Mouse (Mus musculus) C2C12 (cell line): ENCODE data around the gene Herpud2. TPM values are rescaled to one million over a fixed set of nuclear protein-coding genes. Genes with fewer than 3 reads are reported as not detected.
A peak's percentile ranks its signal among the peaks of the same experiment; 100 is the strongest.

Source experiments
- H3K27me3 ChIP-seq: one replicate; pipeline ENCODE4 v1.6.1; 2011; ENCODE audit not compliant: control insufficient read depth, insufficient read depth, insufficient read length
- H3K36me3 ChIP-seq: one replicate; pipeline ENCODE4 v1.6.1; 2011; ENCODE audit not compliant: control insufficient read depth, insufficient read depth
- H3K4me3 ChIP-seq: one replicate; pipeline ENCODE4 v1.5.1; 2011; ENCODE audit warnings: mild to moderate bottlenecking, control low read depth; ENCODE audit not compliant: poor library complexity, insufficient read depth, severe bottlenecking
- H3K79me2 ChIP-seq: one replicate; pipeline ENCODE4 v1.6.1; 2011; ENCODE audit not compliant: control insufficient read depth, insufficient read depth
- H3K79me3 ChIP-seq: one replicate; pipeline ENCODE4 v1.6.1; 2011; ENCODE audit warnings: low read depth, control low read depth
- H3ac ChIP-seq: one replicate; pipeline ENCODE3; 2011; ENCODE audit warnings: low read depth; ENCODE audit not compliant: control insufficient read depth, insufficient read length
- CEBPB ChIP-seq: IDR thresholded peaks from one replicate; pipeline ENCODE4 v1.6.1; 2011; ENCODE audit warnings: low read depth, mild to moderate bottlenecking, control low read depth, moderate library complexity
- CTCF ChIP-seq: IDR thresholded peaks from one replicate; pipeline ENCODE4 v1.5.1; 2011; ENCODE audit not compliant: control insufficient read depth, insufficient read depth, insufficient read length
- FOSL1 ChIP-seq: IDR thresholded peaks from one replicate; pipeline ENCODE4 v1.8.0; 2011; ENCODE audit warnings: mild to moderate bottlenecking, low read length; ENCODE audit not compliant: poor library complexity, insufficient read depth, severe bottlenecking
- MAX ChIP-seq: IDR thresholded peaks from one replicate; pipeline ENCODE4 v1.6.1; 2011; ENCODE audit warnings: mild to moderate bottlenecking, control low read depth
- MYOD1 ChIP-seq: IDR thresholded peaks from one replicate; pipeline ENCODE4 v1.6.1; 2011; ENCODE audit warnings: low read depth; ENCODE audit not compliant: control insufficient read depth, insufficient read length
- MYOG ChIP-seq: IDR thresholded peaks from one replicate; pipeline ENCODE4 v1.6.1; 2011; ENCODE audit not compliant: control insufficient read depth, insufficient read length; ENCODE audit errors: extremely low read depth
- USF1 ChIP-seq: IDR thresholded peaks from one replicate; pipeline ENCODE4 v1.6.1; 2011; ENCODE audit warnings: low read depth, mild to moderate bottlenecking, control low read depth, moderate library complexity
- long read RNA-seq, 2 experiments: library from polyadenylated mRNA; unstranded; transcript quantifications; one replicate each; pipeline ENCODE4 v2.0.0; 2019 to 2020
- polyA plus RNA-seq: library from polyadenylated mRNA; unstranded; fragments of >200 nt; fragmentation: generic; extraction: Trizol; gene quantifications from one replicate; pipeline ENCODE4 v1.2.1, GENCODE M21; 2012; ENCODE audit warnings: missing spikeins

The Herpud2 gene
- polyA plus RNA-seq = 8.9 TPM
- long read RNA-seq, experiment 1, transcript Herpud2-201 (8 exons, 2,781 nt) = major isoform, 10 of 16 reads
- long read RNA-seq, experiment 1, partial matches to known transcripts = 2 of 16 reads
- long read RNA-seq, experiment 1, other reads (novel, unspliced or antisense) = 4 of 16 reads
- long read RNA-seq, experiment 2, transcript Herpud2-201 (8 exons, 2,781 nt) = major isoform, 41 of 54 reads
- long read RNA-seq, experiment 2, partial matches to known transcripts = 3 of 54 reads
- long read RNA-seq, experiment 2, other reads (novel, unspliced or antisense) = 9 of 54 reads

- TF ChIP-seq CEBPB (no peak), MAX (peak; percentile 95), MYOD1 (no peak), USF1 (peak; percentile 91), FOSL1 (no peak), CTCF (peak; percentile 8), MYOG (no peak)
- H3K79me2 ChIP-seq = peaks cover 43% of the 10 kb centered on the region
- no peaks in the 10 kb centered on the region for H3K27me3 ChIP-seq
- peak within 1 kb of the TSS; percentile 60 for H3K4me3 ChIP-seq
- peak within 1 kb of the TSS; percentile 95 for H3ac ChIP-seq
- H3K79me3 ChIP-seq = peaks cover 31% of the 10 kb centered on the region
- no peaks in the 10 kb centered on the region for H3K36me3 ChIP-seq
Observed at GRCm38 (mm10) chr9:25151611-25152241, at the start of gene Herpud2. TSS of gene Herpud2 (minus strand) at chr9:25151820.

GRCm38 (mm10) chr9:25200987-25201386 lies 49.4 kb upstream of the Herpud2 start:
- Histone ChIP-seq H3K27me3 (no peaks in the 10 kb centered on the region), H3K79me2 (no peaks in the 10 kb centered on the region), H3K79me3 (no peaks in the 10 kb centered on the region), H3K36me3 (no peaks in the 10 kb centered on the region), H3ac (no peak overlapping the region), H3K4me3 (no peak overlapping the region)
- TF ChIP-seq MAX = no peak
- no peak for TF ChIP-seq CTCF
- TF ChIP-seq MYOD1 = peak; percentile 38

DNA sequence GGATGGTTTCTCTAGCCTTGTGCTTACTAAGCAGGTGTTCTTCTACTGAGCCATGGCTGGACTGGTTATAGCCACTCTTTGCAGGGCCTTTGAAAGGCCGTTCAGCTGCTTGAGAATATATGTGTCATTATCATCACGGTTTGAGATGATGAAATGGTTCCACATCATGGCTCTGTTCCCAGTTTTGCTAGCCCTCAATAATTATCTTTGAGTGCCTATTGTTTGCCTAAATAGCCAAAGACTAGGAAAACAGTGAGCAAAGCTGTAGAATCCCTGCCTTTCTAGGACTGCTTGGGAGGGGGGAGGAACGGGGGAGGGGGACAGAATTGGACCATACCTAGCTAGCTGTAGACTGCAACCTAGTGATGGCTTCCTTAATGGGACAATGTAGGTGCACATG lies 48.5 kb upstream of the Herpud2 start:
- H3K4me3 ChIP-seq = no peak overlapping the region
- H3K36me3 ChIP-seq = no peaks in the 10 kb centered on the region
- no peaks in the 10 kb centered on the region for H3K79me2 ChIP-seq
- no peaks in the 10 kb centered on the region for H3K27me3 ChIP-seq
- no peak overlapping the region for H3ac ChIP-seq
- no peak for TF ChIP-seq USF1
- TF ChIP-seq MYOG = no peak
- no peak for TF ChIP-seq MYOD1
- no peak for TF ChIP-seq CEBPB
- no peak for TF ChIP-seq CTCF
- no peak for TF ChIP-seq MAX
- TF ChIP-seq FOSL1 = no peak
- H3K79me3 ChIP-seq = no peaks in the 10 kb centered on the region

GRCm38 (mm10) chr9:25196746-25197145 lies 45.1 kb upstream of the Herpud2 start:
- Histone ChIP-seq H3K36me3 (no peaks in the 10 kb centered on the region), H3ac (no peak overlapping the region), H3K79me3 (no peaks in the 10 kb centered on the region), H3K79me2 (no peaks in the 10 kb centered on the region), H3K27me3 (no peaks in the 10 kb centered on the region), H3K4me3 (no peak overlapping the region)
- TF ChIP-seq CTCF (no peak), MYOD1 (no peak)

DNA sequence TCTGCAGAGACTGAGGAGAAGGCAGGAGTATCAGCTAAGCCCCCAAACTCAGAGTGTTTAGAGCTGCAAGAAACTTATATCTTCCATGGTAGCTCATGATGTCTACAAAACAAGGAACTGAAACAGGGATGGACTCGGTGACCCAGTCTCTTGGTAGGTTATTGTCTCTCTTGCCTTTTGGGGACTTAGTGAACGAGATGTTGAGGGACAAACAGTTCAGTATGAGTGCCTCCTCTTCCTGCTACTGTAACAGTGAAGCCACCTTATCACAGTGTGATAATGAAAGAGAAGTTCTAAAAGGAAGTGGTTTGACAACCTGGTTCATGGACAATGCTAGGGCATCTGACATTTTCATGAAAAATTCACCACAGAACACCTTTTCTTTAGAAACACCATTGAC lies 40.0 kb upstream of the Herpud2 start:
- Histone ChIP-seq H3K79me2 (no peaks in the 10 kb centered on the region), H3K4me3 (no peak overlapping the region), H3ac (no peak overlapping the region), H3K79me3 (no peaks in the 10 kb centered on the region), H3K36me3 (no peaks in the 10 kb centered on the region), H3K27me3 (peaks cover 3% of the 10 kb centered on the region)
- TF ChIP-seq CTCF = no peak
- TF ChIP-seq MYOG = no peak
- no peak for TF ChIP-seq FOSL1
- no peak for TF ChIP-seq CEBPB
- no peak for TF ChIP-seq MYOD1

- Histone ChIP-seq H3K79me2 (no peaks in the 10 kb centered on the region), H3K4me3 (no peak overlapping the region), H3K79me3 (no peaks in the 10 kb centered on the region), H3ac (no peak overlapping the region), H3K27me3 (peaks cover 3% of the 10 kb centered on the region), H3K36me3 (no peaks in the 10 kb centered on the region)
- TF ChIP-seq MAX = no peak
- TF ChIP-seq USF1 = no peak
- no peak for TF ChIP-seq FOSL1
- TF ChIP-seq MYOD1 = no peak
- no peak for TF ChIP-seq MYOG
- TF ChIP-seq CEBPB = no peak
- no peak for TF ChIP-seq CTCF
Observed at GRCm38 (mm10) chr9:25186501-25186900, 34.9 kb upstream of the Herpud2 start.
